Mouse (Mus musculus) small intestine, adult 2 months (tissue): ENCODE results near the gene Wdr24.

ENCODE experiments used
- CTCF ChIP-seq: fragments of 200-500 bp; IDR thresholded peaks from 2 replicates; pipeline ENCODE4 v1.5.1; 2012; ENCODE audit warnings: low read depth, mild to moderate bottlenecking, control low read depth, inconsistent platforms, low read length, moderate library complexity, mixed read lengths; ENCODE audit not compliant: insufficient replicate concordance, insufficient read length; ENCODE audit errors: extremely low read depth
- POLR2A ChIP-seq: fragments of 200-500 bp; IDR thresholded peaks from 2 replicates; pipeline ENCODE4 v1.6.1; 2012; ENCODE audit warnings: low read depth, mild to moderate bottlenecking, control low read depth, inconsistent platforms, low read length, moderate library complexity

DNA sequence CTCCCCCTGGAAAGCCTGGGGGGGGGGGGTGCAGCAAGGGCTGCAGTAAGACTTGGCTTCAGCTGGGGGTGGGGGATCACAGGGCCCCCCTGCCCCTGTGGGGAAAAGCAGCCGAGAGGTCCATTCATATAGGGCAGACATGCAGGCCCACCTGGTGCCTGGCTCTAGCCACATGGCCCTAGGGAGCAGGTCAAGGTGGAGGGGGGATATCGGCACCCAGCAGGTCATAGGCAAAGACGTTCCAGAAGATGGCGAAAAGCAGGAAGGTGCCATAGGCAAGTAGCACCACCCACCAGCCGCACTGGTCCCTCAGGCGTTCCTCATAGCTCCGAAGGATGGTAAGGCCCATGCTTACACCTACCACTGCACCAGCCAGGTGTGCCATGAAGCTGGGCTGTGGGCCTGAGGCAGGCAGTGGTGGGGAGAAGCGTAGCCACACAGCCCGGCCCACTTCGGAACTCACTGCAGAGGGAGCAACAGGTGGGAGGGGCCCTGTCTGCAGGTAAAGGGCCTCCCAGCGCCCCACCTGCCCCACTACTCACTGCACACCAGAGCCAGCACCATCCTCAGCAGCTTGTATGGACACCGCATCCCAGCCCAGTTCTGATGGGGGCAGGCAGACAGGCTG is 11.3 kb downstream of the Wdr24 start:
- TF ChIP-seq CTCF, result no peak
- TF ChIP-seq POLR2A, result no peak
